Mouse (Mus musculus) layer of hippocampus, postnatal 25 days (tissue): ENCODE results near the gene Dbndd2. TPM values are rescaled to one million over a fixed set of nuclear protein-coding genes. Genes with fewer than 3 reads are reported as not detected.
A peak's percentile ranks its signal among the peaks of the same experiment; 100 is the strongest.

Experiments
- DNase-seq, 2 experiments: peaks; one replicate each; pipeline ENCODE4 v3.0.0; 2022; ENCODE audit warnings: mixed read lengths in 2 of 2, low spot score in 1 of 2; ENCODE audit errors: extremely low spot score in 1 of 2
- total RNA-seq, 2 experiments: library from RNA; stranded (reverse); gene quantifications; 2 replicates each; pipeline ENCODE4 v1.2.3; 2021

Dbndd2 gene
- 100 to 1,000 TPM; 116 to 118 TPM for total RNA-seq

DNA sequence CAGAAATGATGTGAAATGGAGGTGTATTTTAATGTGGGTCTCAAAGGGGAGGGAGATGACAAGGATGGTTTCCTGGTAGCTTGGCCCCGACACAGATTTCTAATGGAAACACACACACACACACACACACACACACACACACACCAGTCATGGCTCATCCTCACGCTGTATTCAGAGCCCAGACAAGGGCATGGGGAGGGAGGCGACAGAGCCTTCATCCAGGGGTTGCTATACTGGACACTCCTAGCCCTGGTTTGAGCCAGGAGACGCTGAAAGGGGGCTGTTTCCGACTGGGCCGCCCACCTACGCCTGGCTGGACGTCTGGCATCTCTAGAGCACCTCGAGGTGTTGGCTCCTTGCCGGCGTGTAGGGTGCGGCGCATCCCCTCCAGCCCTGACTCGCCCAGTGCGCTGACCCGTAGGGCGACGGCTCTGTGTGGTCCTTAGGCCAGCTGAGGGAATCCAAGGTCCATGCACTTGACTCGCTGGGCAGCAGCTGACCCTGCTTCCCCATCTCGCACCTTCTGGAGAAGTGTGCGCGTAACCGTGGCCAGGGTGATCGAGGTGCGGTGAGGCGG, at the start of gene Dbndd2:
Gene Dbndd2 (plus strand): TSS at position 426 of the 577 bp plus-strand sequence.
- DNase-seq, result peak in 1 of 2 experiments; percentile 37

DNA sequence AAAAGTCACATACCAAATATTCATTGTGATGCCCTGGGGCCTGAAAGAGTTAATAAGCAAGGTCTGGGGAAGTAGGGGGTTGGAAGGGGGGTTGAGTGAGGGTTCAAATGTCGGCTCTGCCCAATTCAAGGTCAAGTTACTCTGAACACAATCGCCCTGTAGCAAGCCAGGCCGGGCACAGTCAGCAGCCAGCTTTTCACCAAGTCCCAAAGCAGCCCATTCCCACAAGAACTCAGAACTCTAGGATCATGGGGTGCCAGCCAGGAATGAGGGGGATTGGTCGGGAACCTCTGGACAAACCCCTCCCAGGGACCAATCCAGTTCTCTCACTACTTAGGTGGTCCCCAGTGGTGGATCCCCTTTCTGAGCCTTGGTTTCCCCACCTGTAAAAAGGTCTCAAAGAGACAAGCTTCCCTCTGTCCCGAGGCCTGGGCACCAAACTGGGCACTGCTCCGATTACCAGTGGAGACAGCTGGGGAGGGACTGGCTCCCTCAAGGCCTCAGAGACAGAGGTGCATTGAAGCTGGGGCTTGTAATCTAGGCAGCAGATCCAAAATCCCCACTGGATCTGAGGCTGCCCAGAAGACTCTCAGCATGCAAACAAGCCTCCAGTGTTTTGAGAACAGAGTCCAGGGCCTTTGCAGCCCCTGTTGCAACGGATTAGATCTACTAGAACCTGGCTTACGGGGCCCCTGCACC, 49.5 kb upstream of the Dbndd2 start:
- no peak for DNase-seq

DNA sequence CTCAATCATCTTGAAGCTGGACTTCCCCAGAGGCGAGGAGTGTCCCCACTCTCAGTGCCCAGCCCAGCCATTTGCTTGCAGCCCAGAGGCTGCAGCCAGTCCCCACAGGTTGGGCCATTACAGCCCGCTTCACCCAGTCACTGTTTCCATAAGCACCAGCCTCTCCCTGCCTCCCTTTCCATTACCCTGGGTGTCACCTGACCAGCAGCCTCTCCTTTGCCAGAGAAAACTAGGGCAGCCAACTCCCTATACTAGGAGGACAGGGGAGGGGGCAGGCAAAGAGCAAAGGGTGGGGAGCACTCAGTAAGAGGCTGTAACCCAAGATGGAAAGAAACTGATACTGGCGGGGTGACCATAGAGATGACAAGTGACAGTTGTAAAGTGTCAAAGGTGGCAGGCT, 48.9 kb upstream of the Dbndd2 start:
- DNase-seq, result no peak

DNA sequence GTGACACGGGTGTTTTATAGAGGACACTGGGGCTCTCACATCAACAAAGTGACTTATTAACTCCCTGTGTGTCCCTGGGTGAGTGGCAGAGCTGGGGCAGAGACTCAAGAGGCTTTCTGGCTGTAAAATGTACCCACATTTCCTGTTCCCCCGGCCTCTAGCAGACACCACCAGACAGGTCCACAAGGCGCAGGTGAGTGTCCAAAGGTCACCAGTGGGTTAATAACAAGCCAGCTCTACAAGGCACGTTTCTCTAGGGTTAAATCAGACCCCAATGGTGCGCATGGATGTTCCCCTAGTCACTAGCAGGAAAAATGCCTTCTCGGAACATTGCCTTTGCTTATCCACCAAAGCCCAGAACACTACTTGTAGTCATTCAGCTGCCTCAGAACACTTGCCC, 48.2 kb upstream of the Dbndd2 start:
- no peak for DNase-seq

DNA sequence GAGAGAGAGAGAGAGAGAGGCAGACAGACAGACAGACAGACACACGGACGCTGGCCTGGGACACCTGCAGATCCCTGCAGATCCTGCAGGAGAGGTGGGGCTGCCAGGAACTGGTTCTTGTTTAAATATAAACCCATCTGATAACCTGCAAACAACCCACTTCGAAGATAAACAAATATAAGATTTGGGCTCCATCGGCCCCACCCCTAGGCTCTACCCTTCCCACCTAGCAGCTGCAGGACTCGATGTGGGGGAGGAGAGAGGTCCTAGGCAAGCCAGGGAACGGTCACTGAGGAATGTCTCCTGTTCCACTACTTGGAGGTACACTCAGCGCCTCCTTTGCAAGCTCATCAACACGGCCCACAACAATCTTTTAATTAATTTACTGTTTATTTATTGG, 47.6 kb upstream of the Dbndd2 start:
- no peak for DNase-seq

DNA sequence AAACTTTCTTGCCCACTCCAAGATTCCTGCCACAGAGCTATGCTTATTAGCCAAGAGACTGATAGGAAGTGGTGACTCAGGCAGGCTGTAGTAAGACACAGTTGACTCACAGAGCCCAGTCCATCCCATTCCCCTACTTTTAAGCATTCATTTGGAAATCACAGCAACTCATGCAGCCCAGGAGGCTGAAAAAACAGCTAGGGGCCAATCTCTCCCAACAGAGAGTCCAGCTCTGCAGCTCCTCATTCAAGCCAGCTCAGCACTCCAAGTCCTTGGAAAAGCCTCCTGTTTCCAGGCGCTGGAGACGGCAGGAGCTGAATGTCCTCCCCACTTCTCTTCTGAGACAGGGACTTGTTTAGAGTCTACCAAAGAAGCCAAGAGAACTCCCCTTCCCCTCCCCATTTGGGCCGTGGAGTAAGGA, 46.9 kb upstream of the Dbndd2 start:
- DNase-seq, result peak in 1 of 2 experiments; percentile 22

DNA sequence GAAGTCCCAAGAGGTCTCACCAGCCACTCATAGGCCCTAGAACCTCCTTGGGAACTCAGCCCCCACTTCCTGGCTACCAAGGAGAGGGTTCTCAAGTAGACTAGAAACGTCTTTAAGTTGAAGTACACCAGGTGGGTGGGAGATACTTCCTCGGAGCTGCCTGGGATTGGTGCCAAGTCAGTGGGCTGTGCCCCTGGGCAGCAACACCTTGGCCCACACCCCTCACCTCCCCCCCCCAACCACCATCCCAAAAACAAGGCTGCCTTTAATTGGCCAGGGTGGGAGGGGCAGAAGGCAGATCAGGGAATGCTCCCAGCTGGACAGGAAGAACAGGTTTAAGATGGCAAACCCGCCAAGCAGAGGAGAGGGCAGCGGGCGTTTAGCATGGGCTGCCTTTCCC, 45.6 kb upstream of the Dbndd2 start:
- no peak for DNase-seq

DNA sequence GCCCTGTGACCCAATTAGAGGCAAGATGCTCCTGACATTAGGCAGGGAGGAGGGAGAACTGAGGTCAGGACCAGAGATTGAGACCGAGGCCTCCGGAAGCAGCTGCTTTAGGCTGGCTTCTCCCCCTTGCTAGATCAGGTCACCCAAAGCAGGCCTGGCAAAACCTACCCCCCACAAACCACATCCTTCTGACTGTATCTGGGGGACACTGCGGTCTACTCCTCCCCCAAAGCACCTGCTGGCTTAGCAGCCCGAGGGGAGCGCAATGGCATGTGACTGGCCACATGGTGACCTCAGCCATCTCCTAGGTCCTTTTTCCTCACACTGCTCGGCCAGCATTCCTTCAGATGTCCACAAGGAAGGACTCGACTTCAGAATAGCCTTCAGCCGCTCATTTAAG, 44.8 kb upstream of the Dbndd2 start:
- no peak for DNase-seq

DNA sequence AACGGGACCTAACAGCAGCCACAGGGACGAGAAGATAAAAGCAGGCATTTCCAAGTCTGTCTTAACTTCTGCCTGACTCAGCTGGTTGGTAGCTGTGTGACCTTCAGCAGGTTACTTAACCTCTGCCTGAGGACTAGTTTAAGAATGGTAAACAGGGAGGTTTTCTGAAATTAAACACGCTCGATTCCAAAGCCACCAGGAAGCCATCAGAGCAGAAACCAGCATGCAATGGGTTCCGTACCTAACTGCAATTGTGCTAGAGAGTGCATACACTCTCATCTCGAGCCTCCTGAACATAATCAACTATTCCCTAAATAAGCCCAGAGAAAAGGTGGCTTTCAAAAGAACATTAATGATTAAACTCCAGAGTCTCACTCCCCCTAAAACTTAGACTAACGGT, 44.2 kb upstream of the Dbndd2 start:
- DNase-seq, result no peak

DNA sequence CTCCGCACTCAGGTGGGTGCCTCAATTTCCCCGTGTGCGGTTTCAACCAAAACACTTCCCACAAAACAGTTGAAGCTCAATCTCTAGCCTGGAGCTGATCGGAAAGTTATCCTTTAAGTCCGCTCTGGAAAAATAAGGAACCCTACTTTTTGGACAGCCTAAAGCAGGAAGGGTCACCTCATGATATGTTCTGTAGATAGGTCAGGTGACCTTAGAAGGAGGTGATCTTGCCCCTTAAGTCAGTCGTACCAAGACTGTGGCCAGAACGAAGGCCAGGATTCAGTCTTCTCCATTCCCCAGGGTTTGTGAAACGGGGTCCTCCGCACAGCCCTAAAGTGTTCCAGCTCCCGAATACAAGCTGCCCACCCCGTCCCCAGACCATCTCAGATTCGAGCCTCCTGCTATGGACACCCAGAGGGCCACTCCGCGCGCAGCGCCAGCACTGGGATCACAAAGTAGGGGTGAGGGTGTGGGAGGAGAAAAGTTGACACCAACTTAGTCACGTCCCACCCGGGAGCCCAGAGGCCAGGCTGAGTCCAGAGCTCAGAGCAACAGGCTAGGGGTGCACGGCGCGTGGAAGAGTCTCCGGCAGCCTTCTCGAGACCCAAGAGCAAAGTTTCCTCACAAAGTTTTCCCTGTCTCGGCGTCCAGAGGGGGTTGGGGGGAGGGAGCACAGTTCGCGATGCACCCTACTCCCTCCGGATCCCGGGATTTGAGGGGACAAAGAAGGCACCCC, 43.4 kb upstream of the Dbndd2 start:
- DNase-seq, result no peak

DNA sequence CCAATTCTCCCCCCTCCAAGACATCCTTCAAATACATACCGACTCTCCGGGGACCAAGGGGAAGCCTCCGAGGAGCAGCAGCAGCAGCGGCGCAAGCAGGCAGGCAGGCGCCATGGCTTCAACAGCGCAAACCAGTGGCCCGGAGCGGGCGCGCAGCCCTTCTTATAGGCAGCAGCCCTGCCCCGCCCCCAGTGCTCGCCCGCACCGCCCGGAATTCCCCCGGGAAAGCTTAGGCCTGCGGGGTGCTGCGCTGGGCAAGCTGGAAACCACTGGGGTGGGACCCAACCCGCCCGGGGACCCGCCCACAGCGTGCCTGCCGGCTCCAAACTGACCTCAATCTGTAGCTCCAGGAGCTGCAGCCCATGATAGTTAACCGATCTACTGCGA, 42.9 kb upstream of the Dbndd2 start:
- DNase-seq, result peak; percentile 60 to 68

DNA sequence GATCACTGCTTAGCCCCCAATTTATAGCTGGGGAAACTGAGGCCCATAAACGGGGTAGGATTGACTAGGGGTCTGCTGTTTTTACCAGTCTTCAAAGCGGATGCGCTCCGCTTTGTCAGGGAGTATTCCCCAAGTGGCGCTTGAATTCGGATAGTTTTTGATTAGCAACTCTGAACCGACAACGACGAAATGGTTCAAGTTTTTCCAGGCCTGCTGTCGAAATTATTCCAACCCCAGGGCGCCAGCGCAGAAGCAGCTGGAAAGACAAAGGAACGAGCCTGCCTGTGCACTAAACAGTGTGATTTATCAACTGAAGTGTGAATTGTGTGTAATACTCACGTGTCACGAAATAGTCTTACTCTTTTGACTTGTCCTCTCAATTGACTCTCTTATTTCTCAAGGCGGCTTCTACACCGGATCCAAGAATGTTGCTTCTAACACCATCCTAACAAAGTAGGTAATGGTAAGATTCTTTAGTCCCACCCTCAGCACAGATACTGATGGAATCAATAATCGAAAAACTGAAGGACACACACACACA, 42.4 kb upstream of the Dbndd2 start, which contains the start of gene Sdc4:
Gene Sdc4 (minus strand): TSS at position 428 of the 541 bp plus-strand sequence.
- no peak for DNase-seq

DNA sequence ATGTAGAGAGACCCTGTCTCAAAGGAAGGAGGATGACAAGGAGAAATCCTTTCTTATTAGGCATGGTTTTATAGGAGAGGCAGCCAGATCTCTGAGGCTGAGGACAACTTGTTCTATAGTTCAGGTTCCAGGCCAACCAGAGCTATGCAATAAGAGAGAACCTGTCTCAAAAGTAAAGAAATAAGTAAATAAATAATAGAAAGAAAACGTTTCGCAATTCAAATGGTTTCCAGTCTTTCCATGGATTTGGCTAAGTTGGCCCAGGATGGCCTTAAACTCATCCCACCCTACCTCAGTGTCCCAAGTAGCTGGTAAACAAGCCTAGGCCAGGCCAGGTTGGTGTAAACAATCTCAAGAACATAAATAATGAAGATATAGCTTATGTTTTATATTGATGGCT, 41.2 kb upstream of the Dbndd2 start:
- no peak for DNase-seq

DNA sequence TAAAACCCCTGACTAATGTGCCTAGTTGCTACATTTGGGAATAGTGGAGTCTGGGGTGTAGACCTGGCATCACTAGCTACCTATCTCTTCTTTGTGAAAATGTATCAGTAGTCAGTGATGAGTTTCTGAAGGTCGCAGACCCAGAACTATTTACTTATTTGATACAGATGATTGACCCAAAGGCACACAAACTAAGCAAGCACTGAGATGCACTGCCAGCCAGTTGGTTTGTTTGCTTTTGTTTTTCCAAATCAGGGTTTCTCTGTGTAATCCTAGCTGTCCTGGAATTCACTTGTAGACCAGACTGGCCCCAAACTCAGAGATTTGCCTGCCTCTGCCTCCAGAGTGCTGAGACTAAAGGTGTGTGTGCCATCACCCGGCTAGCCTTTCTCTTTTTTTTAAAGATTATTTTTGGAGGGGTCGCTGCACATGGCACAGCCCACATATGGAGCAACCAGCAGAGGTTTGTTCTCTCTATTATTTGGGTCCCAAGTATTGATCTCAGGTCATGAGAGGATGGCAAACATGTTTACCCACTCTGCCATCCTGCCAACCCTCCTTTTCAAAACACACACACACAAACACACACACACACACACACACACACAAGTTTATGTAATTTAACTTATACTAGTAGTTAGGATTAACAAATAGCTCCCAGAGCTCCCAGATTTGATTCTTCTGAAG, 40.4 kb upstream of the Dbndd2 start:
- DNase-seq, result no peak

DNA sequence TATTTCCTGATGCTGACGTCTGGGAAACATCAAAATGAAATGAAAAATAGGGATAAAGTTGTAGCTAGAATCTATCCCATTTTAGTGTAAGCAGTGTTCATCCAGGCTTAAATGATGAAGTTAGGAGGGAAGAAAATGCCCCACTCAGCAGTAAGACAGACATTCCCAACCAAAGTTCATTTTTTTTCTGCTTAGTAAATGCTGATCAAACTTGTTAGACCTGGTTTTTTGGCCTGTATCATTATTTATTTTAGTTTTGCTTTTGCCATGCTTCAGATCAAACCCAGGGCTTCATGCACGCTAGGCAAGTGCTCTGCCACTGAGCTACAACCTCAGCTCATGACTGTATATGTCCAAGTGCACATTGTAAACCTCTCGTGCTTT, 39.8 kb upstream of the Dbndd2 start:
- no peak for DNase-seq

DNA sequence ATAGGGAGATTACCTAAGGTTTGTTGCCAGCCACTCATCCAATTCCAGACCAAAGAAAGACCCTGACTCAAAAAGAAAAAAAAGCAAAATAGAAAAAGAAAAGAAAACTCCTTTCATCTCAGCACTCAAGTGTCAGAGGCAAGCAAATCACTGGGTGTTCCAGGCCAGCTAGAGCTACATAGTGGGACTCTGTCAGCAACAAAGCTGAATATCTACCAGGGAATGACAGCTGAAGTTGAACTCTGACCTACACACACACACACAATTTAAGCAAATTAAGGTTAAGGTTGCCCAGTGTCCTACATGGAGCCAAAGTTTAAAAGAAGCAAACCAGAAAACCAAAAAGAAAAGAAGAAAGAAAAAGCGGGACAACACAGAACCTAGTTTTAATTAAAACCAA, 37.8 kb upstream of the Dbndd2 start:
- DNase-seq, result no peak

DNA sequence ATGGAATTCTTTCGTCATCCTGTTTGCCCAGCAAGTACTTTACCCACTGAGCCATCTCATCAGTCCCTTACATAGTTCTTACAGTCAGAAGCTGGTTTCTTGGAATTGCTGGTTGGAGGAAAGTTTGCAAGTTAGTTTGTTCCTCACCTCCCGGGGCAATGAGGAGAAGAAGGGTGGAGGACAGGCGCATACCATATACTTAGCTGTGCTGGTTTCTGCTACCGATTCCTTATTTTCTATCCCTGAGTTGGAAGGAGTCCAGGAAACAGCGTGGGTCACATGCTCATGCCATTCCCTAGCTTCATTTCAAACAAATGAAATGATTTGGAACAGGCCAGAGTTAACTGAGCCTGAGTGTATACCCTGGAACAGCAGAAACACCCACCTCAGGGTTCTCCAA, 37.0 kb upstream of the Dbndd2 start:
- DNase-seq, result no peak

DNA sequence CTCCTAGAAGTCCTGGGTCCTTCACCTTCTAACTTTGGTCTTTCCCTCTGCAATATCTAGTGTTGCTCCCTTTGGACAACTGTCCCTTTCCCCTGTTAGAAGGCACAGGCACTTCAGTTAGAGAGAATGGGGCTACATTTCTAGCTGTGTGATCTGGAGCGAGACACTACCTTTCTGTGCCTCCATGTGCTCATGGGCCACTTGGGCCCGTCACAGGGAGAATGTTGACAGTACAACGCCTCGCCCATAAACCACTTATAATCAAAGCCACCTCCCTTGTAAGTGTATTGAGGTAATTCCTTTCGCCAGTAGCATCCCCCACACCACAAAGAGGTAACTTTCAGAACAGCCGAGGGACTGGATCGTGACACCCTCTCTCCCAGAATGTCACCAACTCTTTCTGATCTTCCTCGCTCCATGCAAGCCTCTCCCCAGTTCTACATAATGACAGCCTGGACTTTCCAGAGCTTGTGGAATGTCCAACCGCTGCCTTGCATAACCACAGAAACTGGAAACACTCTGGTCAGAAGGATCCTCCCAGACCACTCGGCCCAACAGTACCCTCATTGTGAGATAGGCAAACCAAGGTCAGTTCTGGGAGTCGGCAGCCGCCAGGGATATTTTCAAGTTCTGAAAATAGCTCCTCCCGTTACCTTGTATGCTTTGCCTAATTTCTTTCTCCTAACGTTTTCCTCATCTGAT, 36.4 kb upstream of the Dbndd2 start:
- DNase-seq, result no peak

DNA sequence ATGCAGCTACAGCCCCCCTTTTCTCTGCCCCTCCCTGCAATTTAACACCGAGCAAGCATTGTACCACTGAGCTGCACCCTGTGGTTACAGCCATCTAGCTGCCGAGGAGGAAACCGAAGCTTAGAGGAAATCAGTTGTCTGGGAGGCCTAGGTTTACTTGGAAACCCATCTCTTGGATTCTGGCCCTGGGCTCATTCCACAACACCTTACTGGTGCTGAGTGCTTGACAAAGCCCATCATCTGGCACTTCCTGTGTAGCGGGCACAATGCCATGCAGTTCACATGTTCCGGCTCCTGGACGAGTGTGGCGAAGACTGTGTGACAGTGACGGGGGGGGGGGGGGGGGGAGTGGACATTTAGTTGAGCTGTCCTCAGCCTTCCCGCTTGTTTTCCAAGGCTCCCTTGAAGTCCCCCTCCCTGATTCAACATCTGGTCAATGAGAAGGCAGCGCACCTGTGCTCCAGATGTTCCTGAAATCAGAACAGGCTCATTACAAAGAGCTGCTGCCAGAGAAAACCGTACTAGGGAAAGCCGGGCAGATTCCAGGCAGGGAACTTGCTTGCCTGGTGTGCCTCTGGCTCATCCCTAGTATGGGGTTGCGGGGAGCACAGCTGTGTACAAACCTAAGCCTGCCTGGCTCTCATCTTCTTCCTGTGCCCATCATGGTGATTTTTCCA, 33.8 kb upstream of the Dbndd2 start:
- DNase-seq, result no peak
